Mouse (Mus musculus) cerebellum, adult 2 months (tissue): ENCODE results near the gene Nmrk2. TPM values are rescaled to one million over a fixed set of nuclear protein-coding genes. Genes with fewer than 3 reads are reported as not detected.

Experiments used
- DNase-seq, 2 experiments: peaks; one replicate each; pipeline ENCODE4 v3.0.0; 2021
- H3K27ac ChIP-seq: fragments of 200-500 bp; 2 replicates; pipeline ENCODE4 v1.5.1; 2012; ENCODE audit warnings: low read length, control low read depth, inconsistent platforms; ENCODE audit not compliant: insufficient read depth
- H3K27me3 ChIP-seq: fragments of 200-500 bp; 2 replicates; pipeline ENCODE4 v1.6.1; 2012; ENCODE audit warnings: inconsistent platforms, mild to moderate bottlenecking, low read length, moderate library complexity; ENCODE audit not compliant: control insufficient read depth, insufficient read depth
- H3K4me1 ChIP-seq: fragments of 200-500 bp; 2 replicates; pipeline ENCODE4 v1.6.1; 2011; ENCODE audit warnings: low read length; ENCODE audit not compliant: control insufficient read depth, insufficient read depth
- H3K4me3 ChIP-seq: fragments of 200-500 bp; replicated peaks from 2 replicates; pipeline ENCODE3; 2011; ENCODE audit warnings: mild to moderate bottlenecking, low read depth, low read length, control low read depth; ENCODE audit not compliant: insufficient read depth
- CTCF ChIP-seq: fragments of 200-500 bp; IDR thresholded peaks from 2 replicates; pipeline ENCODE4 v1.5.1; 2011; ENCODE audit warnings: low read depth, mild to moderate bottlenecking, control low read depth, low read length, moderate library complexity, borderline replicate concordance; ENCODE audit not compliant: insufficient read depth
- POLR2A ChIP-seq: fragments of 200-500 bp; IDR thresholded peaks from 2 replicates; pipeline ENCODE4 v1.6.1; 2011; ENCODE audit warnings: low read length, control low read depth, borderline replicate concordance; ENCODE audit not compliant: insufficient read depth
- WGBS: fragments of 180-500 bp; shearing (Covaris S2); methylation state at CpG from one replicate; pipeline ENCODE4 v1.1.7; 2018; 5-methylcytosine and 5-hydroxymethylcytosine counted together
- polyA plus RNA-seq: library from polyadenylated mRNA; depleted of rRNA; stranded (reverse); fragments of >200 nt; gene quantifications from 2 replicates; pipeline ENCODE4 v1.2.3, GENCODE M21; 2012

Nmrk2 gene
- polyA plus RNA-seq, 1 experiment: 0.16 TPM

DNA sequence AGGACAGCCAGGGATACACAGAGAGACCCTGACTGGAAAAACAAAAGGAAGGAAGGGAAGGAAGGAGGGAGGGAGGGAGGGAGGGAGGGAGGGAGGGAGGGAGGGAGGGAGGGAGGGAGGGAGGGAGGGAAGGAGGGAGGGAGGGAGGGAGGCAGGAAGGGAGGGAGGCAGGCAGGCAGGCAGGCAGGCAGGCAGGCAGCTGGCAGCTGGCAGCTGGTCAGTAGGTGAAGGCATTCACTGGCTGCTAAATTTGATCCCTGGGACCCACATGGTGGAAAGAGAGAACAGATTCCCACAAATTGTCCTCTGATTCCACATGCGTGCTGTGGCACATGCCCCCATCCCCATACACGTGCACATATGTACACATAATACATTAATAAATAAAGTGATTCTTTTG lies 36.8 kb upstream of the Nmrk2 start:
- Histone ChIP-seq H3K4me3 (no peak overlapping the region), H3K27ac (no peak overlapping the region), H3K27me3 (no peaks in the 10 kb centered on the region), H3K4me1 (no peaks in the 10 kb centered on the region)
- WGBS: 56% methylated on average over 2 of the region's 2 CpGs
- no peak for DNase-seq
- TF ChIP-seq POLR2A (no peak), CTCF (no peak)

DNA sequence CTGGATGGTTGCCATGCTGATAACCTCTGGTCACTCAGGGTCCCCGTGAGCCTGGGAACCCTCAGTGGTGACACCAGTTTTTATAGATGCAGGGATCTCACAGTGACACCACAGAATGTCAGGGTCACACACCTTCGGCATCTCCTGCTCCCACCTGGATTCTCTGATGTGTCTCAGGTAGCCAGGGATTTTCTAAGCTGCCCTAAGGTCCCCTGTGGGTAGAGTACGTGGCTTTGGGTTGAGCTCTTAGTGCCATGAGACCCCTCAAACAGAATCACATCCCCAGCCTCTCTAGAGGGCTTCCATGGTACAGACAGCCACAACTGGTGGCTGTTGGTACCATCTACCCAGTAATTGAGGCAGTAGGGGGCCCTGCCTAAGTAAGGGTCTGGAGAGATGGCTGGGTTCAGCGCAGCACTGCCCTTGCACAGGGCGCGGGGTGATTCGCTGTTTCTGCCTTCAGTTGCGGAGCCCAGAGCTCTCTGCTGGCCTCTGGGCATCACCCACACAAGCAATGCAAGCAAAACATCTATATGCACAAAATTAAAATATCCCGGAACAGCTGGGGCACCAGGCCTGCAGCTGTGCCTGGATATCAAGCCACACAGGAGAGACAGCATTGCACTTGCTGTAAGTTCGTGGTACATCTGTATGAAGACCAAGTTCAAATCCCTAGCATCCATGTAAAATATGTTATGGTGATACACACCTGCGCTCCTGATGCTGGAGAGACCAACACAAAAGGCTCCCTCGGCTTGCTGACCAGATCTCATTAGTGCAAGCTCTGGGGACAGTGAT lies 34.8 kb upstream of the Nmrk2 start:
- DNase-seq: no peak
- WGBS: 86% methylated on average over 12 of the region's 12 CpGs
- H3K4me1 ChIP-seq: peaks cover 6% of the 10 kb centered on the region; the same call in 1 of the 2 replicates
- H3K27ac ChIP-seq: no peak overlapping the region
- TF ChIP-seq POLR2A (no peak), CTCF (no peak)
- no peak overlapping the region for H3K4me3 ChIP-seq
- H3K27me3 ChIP-seq: no peaks in the 10 kb centered on the region

- TF ChIP-seq POLR2A (no peak), CTCF (no peak)
- 56% methylated on average over 6 of the region's 6 CpGs for WGBS
- no peak for DNase-seq
Measured at GRCm38 (mm10) chr10:81234206-81234605, 32.4 kb upstream of the Nmrk2 start.

DNA sequence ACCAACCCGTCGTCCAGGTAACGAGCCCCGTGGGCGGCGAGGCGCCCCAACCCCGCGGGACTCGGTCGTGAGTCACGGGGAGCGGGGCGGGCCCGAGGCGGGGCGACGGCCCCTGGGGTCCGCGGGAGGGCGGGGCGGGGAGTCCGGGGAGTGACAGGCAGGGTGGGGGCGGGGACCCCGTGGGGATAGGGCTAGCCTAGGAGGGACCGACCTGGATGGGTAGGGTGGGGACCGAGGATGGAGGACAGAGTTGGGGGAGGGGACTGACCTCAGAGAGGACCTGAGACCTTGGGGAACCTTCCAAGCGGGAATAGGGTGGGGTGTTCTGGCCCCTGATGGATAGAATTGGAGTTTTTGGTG lies 31.4 kb upstream of the Nmrk2 start:
- Histone ChIP-seq H3K4me3 (peak overlapping the region; percentile 85), H3K4me1 (peaks cover 18% of the 10 kb centered on the region; the same call in 1 of the 2 replicates), H3K27ac (no peak overlapping the region; the same call in 1 of the 2 replicates), H3K27me3 (no peaks in the 10 kb centered on the region)
- no peak for DNase-seq
- under 1% methylated on average over 28 of the region's 28 CpGs for WGBS
- TF ChIP-seq POLR2A: no peak

More at GRCm38 (mm10) chr10:81234206-81234605, 32.4 kb upstream of the Nmrk2 start:
- Histone ChIP-seq H3K4me3 (no peak overlapping the region), H3K27ac (no peak overlapping the region), H3K27me3 (no peaks in the 10 kb centered on the region), H3K4me1 (peaks cover 15% of the 10 kb centered on the region; the same call in 1 of the 2 replicates)

DNA sequence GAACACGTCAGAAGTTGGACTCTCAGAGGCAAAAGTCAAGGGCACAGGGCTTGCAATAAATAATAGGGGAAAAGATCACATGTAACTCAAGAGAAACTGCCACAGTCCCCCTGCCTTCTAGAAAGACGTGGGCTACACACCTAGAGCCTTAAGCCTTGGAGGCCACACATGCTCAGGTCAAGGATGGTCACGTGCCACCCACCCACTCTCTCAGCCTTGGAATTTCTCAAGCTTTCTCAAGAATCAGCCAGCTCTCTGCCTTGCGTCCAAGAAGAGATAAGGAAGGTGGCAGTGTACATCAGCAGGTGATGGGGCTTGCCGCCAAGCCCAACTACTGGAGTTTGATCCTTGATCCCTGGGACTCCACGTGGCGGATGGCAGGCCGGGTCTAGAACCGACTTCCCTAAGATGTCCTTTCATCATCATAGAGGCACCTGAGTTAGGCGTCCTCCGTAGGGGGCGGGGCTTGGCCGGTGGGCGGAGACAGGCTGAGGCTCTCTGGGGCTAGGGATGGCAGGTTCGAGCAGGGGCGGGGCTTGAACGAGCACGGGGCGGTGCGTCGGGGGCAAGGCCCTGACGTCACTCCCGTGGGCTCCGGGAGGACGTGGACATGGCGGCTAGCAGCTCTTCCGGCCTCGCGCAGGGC lies 30.9 kb upstream of the Nmrk2 start, which contains the start of gene Zfr2:
Zfr2 (plus strand) TSS at position 576 of the 646 bp plus-strand sequence.
- TF ChIP-seq CTCF (no peak), POLR2A (peak; percentile 82)
- Histone ChIP-seq H3K27ac (peak within 1 kb of the TSS; percentile 17; the same call in 1 of the 2 replicates), H3K27me3 (no peaks in the 10 kb centered on the region), H3K4me1 (peaks cover 18% of the 10 kb centered on the region; the same call in 1 of the 2 replicates), H3K4me3 (peak within 1 kb of the TSS; percentile 85)
- DNase-seq: peak; percentile 95 to 96
- 8% methylated on average over 29 of the region's 29 CpGs for WGBS

- Histone ChIP-seq H3K4me3 (peak overlapping the region; percentile 48), H3K27ac (peak overlapping the region; percentile 53; the same call in 1 of the 2 replicates), H3K4me1 (peaks cover 18% of the 10 kb centered on the region; the same call in 1 of the 2 replicates), H3K27me3 (no peaks in the 10 kb centered on the region)
- DNase-seq: no peak
- TF ChIP-seq POLR2A: no peak
- TF ChIP-seq CTCF: no peak
- WGBS: 34% methylated on average over 7 of the region's 7 CpGs
Measured at GRCm38 (mm10) chr10:81231436-81231835, 29.6 kb upstream of the Nmrk2 start.

DNA sequence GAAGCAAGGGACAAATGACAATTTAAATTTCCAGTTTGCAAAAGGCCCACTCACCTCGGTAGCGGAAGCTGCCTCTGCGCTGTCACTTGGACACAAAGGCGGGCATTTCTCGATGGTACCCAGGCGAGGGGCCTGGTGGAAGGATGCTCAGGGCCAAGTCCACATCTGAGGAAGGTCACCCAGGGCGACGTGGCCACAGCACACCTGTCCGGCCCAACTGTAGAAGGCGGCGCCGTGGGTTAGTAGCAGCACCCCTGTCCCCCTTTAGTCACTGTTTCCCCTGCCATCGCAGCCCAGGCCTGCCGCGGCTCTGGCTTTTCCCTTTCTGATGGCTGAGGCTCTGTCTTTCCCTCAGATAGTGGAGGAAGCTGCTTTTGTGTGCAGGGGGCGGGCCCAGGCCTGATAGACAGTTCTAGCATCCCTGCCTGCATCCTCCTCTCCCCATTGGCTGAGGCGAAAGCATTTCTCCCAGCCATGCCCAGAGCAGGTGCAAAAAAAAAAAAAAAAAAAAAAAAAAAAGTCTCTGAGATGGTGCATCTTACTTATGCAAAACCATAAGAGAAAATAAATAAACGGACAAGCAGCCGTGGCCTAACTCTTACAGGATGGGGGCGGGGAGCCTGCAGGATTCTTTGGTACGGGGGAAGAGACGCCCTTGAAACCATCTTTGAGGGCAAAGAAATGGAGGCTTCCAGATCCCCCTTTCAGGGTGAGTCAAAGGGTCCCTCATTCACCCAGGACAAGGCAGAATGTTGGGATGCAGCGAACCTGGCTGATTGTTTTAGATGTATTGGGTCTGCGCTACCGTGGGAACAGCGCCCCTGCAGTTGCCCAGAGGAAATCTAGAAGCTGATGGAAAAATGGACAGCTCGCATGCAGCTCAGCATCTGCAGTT lies 28.8 kb upstream of the Nmrk2 start, which contains the start of gene Atcay:
Atcay (minus strand) TSS at position 396 of the 895 bp plus-strand sequence.
- Histone ChIP-seq H3K27ac (peak within 1 kb of the TSS; percentile 92), H3K27me3 (no peaks in the 10 kb centered on the region), H3K4me3 (peak within 1 kb of the TSS; percentile 79), H3K4me1 (peaks cover 18% of the 10 kb centered on the region; the same call in 1 of the 2 replicates)
- DNase-seq: peak; percentile 88 to 90
- TF ChIP-seq POLR2A: peak; percentile 95
- peak; percentile 62; the same call in 1 of the 2 replicates for TF ChIP-seq CTCF
- WGBS: 1% methylated on average over 27 of the region's 27 CpGs
